Mouse (Mus musculus): ENCODE data around the gene 5530400C23Rik.

GRCm38 (mm10) chr6:133305952-133306715 is 14.1 kb downstream of the 5530400C23Rik start:
- TF ChIP-seq CTCF (conservative IDR thresholded peaks at IDR 0.05; ENCODE audit: insufficient read depth, insufficient read length, low read depth, low read length) (no peak), POLR2A (IDR thresholded peaks at IDR 0.05; ENCODE audit: low read depth, low read length) (no peak)

All from kidney, adult 2 months (tissue).